Mouse (Mus musculus) liver, adult 2 months (tissue): Measurements from ENCODE around the gene Lrch1. TPM values are rescaled to one million over a fixed set of nuclear protein-coding genes. Genes with fewer than 3 reads are reported as not detected.

Source experiments
- DNase-seq: peaks from one replicate; pipeline ENCODE4 v3.0.0-alpha.2; 2011; ENCODE audit warnings: low read depth, low spot score; ENCODE audit errors: extremely low read depth
- H3K27ac ChIP-seq: fragments of 200-500 bp; replicated peaks from 2 replicates; pipeline ENCODE4 v1.5.1; 2012; ENCODE audit warnings: low read depth, mild to moderate bottlenecking, control low read depth, inconsistent platforms, low read length; ENCODE audit not compliant: insufficient read depth
- H3K27me3 ChIP-seq: fragments of 200-500 bp; 2 replicates; pipeline ENCODE4 v1.6.1; 2012; ENCODE audit warnings: mild to moderate bottlenecking, moderate library complexity, low read length, inconsistent platforms; ENCODE audit not compliant: control insufficient read depth, insufficient read depth
- H3K36me3 ChIP-seq: fragments of 200-500 bp; 2 replicates; pipeline ENCODE4 v1.6.1; 2012; ENCODE audit warnings: low read length, inconsistent platforms; ENCODE audit not compliant: control insufficient read depth, insufficient read depth
- H3K4me1 ChIP-seq: fragments of 200-500 bp; 2 replicates; pipeline ENCODE4 v1.6.1; 2011; ENCODE audit warnings: low read length; ENCODE audit not compliant: control insufficient read depth, insufficient read depth
- H3K4me3 ChIP-seq: fragments of 200-500 bp; 2 replicates; pipeline ENCODE4 v1.5.1; 2011; ENCODE audit warnings: low read depth, mild to moderate bottlenecking, control low read depth, low read length, moderate library complexity; ENCODE audit not compliant: insufficient read depth
- H3K79me2 ChIP-seq: fragments of 200-500 bp; 2 replicates; pipeline ENCODE4 v1.6.1; 2012; ENCODE audit warnings: inconsistent platforms, mild to moderate bottlenecking, low read length, moderate library complexity; ENCODE audit not compliant: control insufficient read depth, insufficient read depth
- H3K9ac ChIP-seq: fragments of 200-500 bp; 2 replicates; pipeline ENCODE4 v1.6.1; 2012; ENCODE audit warnings: low read depth, mild to moderate bottlenecking, control low read depth, inconsistent platforms, low read length
- CTCF ChIP-seq: fragments of 200-500 bp; IDR thresholded peaks from 2 replicates; pipeline ENCODE4 v1.5.1; 2011; ENCODE audit warnings: low read depth, low read length, control low read depth
- POLR2A ChIP-seq: fragments of 200-500 bp; IDR thresholded peaks from 2 replicates; pipeline ENCODE4 v1.6.1; 2011; ENCODE audit warnings: low read length, control low read depth; ENCODE audit not compliant: insufficient read depth; ENCODE audit errors: extremely low read depth
- WGBS: fragments of 180-500 bp; shearing (Covaris S2); methylation state at CpG from one replicate; pipeline ENCODE4 v1.1.7; 2018; 5-methylcytosine and 5-hydroxymethylcytosine counted together
- polyA plus RNA-seq: library from polyadenylated mRNA; depleted of rRNA; stranded (reverse); fragments of >200 nt; gene quantifications from 2 replicates; pipeline ENCODE4 v1.2.3, GENCODE M21; 2012
- total RNA-seq: library from RNA; depleted of rRNA; stranded (reverse); fragments of >200 nt; gene quantifications from 2 replicates; pipeline ENCODE4 v1.2.3, GENCODE M21; 2014

The Lrch1 gene
- total and polyA plus RNA-seq, 2 experiments = 2.7 to 6.5 TPM

DNA sequence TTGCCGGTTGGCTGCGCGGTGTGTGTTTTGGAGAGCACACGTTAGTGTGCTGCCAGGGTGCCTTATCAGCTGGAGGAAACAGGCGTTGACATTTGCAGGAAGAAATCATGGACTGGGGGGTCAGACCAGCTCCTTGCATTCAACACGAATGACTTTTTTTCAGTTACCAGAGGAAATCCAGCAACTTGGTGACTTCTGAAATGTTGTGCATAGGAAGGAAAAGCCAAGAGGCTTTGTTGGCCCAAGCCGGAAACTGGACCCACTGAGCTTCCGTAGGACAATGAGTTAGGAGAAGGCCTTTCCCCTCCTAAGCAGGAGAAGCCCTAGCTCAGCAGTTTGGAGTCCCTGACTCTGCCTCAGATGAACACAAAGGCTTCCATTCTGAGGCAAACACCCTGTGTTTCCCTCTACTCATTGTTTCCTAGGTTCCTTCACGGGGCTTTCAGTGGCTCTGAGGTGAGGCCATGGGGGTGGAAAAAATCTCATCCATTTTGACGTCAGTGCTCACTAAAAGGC is 26.5 kb upstream of the Lrch1 start:
- Histone ChIP-seq H3K27me3 (no peaks in the 10 kb centered on the region), H3K36me3 (no peaks in the 10 kb centered on the region), H3K4me3 (no peak overlapping the region), H3K79me2 (no peaks in the 10 kb centered on the region), H3K27ac (no peak overlapping the region), H3K4me1 (peaks cover 3% of the 10 kb centered on the region; the same call in 1 of the 2 replicates), H3K9ac (no peak overlapping the region)
- WGBS = 70% methylated on average over 10 of the region's 10 CpGs
- TF ChIP-seq CTCF (no peak), POLR2A (no peak)
- peak; percentile 26 for DNase-seq

DNA sequence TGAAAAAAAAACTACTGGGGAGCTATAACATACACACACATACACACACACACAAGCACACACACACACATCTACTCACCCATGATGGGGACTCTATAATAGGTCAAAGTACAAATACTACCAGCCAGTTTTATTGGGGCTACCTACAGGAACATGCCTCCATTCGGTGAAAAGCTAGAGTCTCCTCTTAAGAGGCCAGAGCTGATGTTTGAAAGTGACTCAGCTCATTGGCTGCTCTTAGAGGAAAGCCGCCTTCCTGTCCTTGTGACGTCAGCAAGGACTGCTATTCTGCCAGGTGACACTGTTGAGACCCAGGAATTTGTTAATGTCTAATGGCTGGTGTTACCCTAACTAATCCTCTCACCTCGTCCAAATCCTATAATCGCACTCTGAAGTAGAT is 25.0 kb upstream of the Lrch1 start:
- no peak for DNase-seq
- Histone ChIP-seq H3K27ac (no peak overlapping the region), H3K4me1 (peaks cover 3% of the 10 kb centered on the region; the same call in 1 of the 2 replicates), H3K79me2 (no peaks in the 10 kb centered on the region), H3K9ac (no peak overlapping the region), H3K36me3 (no peaks in the 10 kb centered on the region), H3K27me3 (no peaks in the 10 kb centered on the region), H3K4me3 (no peak overlapping the region)
- TF ChIP-seq POLR2A (no peak), CTCF (no peak)
- WGBS = 84% methylated on average over 5 of the region's 5 CpGs

GRCm38 (mm10) chr14:74972216-74972615 is 24.5 kb upstream of the Lrch1 start:
- Histone ChIP-seq H3K27me3 (no peaks in the 10 kb centered on the region), H3K4me3 (no peak overlapping the region), H3K36me3 (no peaks in the 10 kb centered on the region), H3K27ac (no peak overlapping the region), H3K79me2 (no peaks in the 10 kb centered on the region), H3K9ac (no peak overlapping the region), H3K4me1 (peaks cover 3% of the 10 kb centered on the region; the same call in 1 of the 2 replicates)
- DNase-seq = no peak
- WGBS = 15% methylated on average over 3 of the region's 3 CpGs
- TF ChIP-seq CTCF (no peak), POLR2A (no peak)

- H3K4me3 ChIP-seq = no peak overlapping the region
- WGBS = 59% methylated on average over 3 of the region's 3 CpGs
- TF ChIP-seq CTCF (no peak), POLR2A (no peak)
- H3K9ac ChIP-seq = no peak overlapping the region
- no peaks in the 10 kb centered on the region for H3K36me3 ChIP-seq
- H3K27me3 ChIP-seq = no peaks in the 10 kb centered on the region
- H3K4me1 ChIP-seq = peaks cover 6% of the 10 kb centered on the region
- DNase-seq = no peak
- no peaks in the 10 kb centered on the region for H3K79me2 ChIP-seq
- peak overlapping the region; percentile 42 for H3K27ac ChIP-seq
Observed at GRCm38 (mm10) chr14:74963402-74963764, 15.7 kb upstream of the Lrch1 start.

DNA sequence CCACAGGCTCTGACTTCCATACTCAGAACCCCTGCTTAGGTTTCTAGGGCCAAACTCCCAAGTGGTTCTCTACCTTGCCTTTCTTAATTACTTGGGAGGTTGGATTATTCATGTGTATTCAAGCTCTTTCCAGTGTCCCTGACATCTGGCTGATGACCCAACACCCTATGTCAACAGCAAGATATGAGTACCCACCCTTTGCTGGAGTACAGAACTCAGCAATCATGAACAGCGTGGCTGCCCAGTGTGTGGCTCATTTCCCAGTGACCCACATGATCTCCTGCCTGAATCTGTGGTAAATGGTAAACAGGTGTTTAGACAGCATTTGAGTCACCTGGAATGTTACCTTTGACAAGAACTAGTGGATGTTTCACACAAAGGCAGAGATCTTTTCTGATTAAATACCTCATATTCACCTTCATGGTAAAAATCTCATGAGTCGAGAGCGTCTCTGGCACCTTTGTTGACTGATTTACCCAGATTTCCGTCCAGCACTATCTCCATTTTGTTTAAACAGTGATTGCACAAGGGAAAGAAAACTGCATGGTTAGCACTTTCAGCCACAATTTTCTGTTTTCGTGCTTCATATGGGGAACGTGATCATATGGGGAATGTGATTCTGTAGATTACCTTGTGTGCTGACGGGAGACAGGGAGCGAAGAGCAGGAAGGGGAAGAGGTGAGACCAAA is 15.2 kb upstream of the Lrch1 start:
- peak; percentile 97 for DNase-seq
- TF ChIP-seq POLR2A (no peak), CTCF (no peak)
- no peaks in the 10 kb centered on the region for H3K27me3 ChIP-seq

DNA sequence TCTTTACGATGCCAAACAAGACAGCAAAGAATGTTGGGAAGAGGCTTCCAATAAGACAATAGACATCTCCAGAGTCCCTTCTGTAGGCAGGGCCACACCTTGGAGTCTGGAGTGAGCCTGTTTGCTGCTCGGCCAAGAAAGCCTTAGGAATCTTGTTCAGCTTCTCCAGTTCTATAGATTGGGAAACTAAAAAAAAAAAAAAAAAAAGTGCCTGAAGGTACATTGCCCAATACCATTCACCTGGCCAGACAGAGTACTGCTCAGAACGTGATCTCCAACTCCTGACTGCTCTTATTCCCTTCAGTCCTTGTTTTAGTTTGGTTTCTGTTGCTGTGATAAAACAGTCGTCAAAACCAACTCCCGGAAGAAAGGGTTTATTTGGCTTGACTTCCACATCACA is 12.9 kb upstream of the Lrch1 start:
- WGBS = 67% methylated on average over 5 of the region's 5 CpGs
- no peaks in the 10 kb centered on the region for H3K79me2 ChIP-seq

More for the DNA sequence above, 15.2 kb upstream of the Lrch1 start:
- Histone ChIP-seq H3K36me3 (no peaks in the 10 kb centered on the region), H3K4me1 (peaks cover 6% of the 10 kb centered on the region), H3K4me3 (no peak overlapping the region), H3K9ac (no peak overlapping the region), H3K79me2 (no peaks in the 10 kb centered on the region), H3K27ac (peak overlapping the region; percentile 62)
- WGBS = 18% methylated on average over 8 of the region's 8 CpGs

More for the DNA sequence above, 12.9 kb upstream of the Lrch1 start:
- H3K9ac ChIP-seq = no peak overlapping the region
- peaks cover 16% of the 10 kb centered on the region for H3K4me1 ChIP-seq
- H3K36me3 ChIP-seq = no peaks in the 10 kb centered on the region
- DNase-seq = peak; percentile 38
- H3K27me3 ChIP-seq = no peaks in the 10 kb centered on the region
- H3K4me3 ChIP-seq = no peak overlapping the region
- H3K27ac ChIP-seq = no peak overlapping the region
- TF ChIP-seq POLR2A = no peak
- no peak for TF ChIP-seq CTCF
